Mouse (Mus musculus) liver, adult 2 months (tissue): ENCODE measurements around the gene Zfp663.

ENCODE experiments used
- CTCF ChIP-seq: fragments of 200-500 bp; IDR thresholded peaks from 2 replicates; pipeline ENCODE4 v1.5.1; 2011; ENCODE audit warnings: low read depth, low read length, control low read depth
- POLR2A ChIP-seq: fragments of 200-500 bp; IDR thresholded peaks from 2 replicates; pipeline ENCODE4 v1.6.1; 2011; ENCODE audit warnings: low read length, control low read depth; ENCODE audit not compliant: insufficient read depth; ENCODE audit errors: extremely low read depth

- TF ChIP-seq CTCF: no peak
- TF ChIP-seq POLR2A: no peak
Measured at GRCm38 (mm10) chr2:165301409-165301808, 67.1 kb downstream of the Zfp663 start.
